Mouse (Mus musculus) ZHBTc4 (cell line): ENCODE data around the gene Sirt4.

ENCODE experiments used
- DNase-seq: peaks from one replicate; pipeline ENCODE4 v3.0.0-alpha.2; 2011; ENCODE audit warnings: low read depth, low spot score

Gene Sirt4

GRCm38 (mm10) chr5:115470766-115471531 is 13.6 kb downstream of the Sirt4 start:
- peak; percentile 52 for DNase-seq

DNA sequence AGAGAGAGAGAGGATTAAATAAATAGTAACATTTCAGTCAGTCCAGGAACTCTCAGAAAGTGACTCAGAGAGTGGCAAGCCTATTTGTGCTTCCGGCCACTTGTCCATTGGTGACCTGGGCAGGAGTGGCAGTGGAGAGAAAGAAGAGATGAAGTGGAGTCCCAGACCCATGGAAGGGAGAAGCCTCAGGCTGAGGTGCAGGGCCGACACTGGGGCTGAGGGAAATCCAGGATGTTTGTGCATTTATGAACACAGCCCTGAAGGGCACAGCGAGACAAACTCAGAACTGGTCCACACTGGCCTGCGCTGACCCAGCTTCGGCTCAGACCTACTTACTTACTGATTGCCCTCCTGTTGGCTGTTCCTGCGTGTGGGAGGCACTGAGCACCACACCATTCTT is 14.7 kb downstream of the Sirt4 start:
- no peak for DNase-seq

- DNase-seq, result peak; percentile 70
Measured at GRCm38 (mm10) chr5:115465642-115466420, 18.7 kb downstream of the Sirt4 start, which contains the start of gene Pla2g1b. Pla2g1b (plus strand) TSS chr5:115466262.

GRCm38 (mm10) chr5:115464408-115465115 is 20.0 kb downstream of the Sirt4 start:
- DNase-seq, result peak; percentile 96

DNA sequence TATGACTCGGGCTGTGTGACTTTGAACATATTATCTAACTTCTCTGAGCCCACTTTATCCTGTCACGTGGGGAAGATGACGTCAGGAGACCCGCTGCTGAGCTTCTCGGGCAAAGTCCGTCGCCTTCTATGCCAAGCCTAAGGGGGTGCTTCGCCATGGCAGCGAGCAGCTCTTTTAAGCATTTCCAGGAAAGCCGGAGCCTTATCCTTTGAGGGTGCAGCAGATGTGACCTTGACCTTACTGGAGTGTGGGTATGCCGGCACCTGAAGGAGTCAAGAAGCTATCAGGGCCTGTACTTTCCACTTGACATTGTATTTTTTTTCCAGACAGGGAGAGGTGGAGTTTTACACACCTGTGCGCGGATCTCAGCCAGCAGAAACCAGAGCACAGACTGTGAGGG is 25.6 kb downstream of the Sirt4 start:
- no peak for DNase-seq

DNA sequence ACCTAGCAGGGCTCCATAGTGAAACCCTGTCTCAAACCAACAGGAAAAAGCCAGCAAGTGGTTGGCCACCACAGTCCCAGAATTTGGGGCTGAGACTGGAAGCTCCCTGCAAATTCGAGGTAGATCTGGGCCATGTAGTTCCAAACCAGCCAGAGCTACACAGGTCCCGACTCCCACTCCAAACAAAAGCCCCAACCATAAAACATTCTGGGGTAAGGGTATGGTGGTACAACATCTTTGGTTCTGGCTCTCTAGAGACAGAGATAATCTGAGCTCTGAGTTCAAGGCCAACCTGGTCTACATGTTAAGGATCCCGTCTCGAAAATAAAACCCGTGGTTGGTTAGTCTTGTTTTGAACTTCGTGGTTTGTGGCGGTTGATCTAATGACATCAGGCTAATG is 28.7 kb downstream of the Sirt4 start:
- DNase-seq, result no peak

DNA sequence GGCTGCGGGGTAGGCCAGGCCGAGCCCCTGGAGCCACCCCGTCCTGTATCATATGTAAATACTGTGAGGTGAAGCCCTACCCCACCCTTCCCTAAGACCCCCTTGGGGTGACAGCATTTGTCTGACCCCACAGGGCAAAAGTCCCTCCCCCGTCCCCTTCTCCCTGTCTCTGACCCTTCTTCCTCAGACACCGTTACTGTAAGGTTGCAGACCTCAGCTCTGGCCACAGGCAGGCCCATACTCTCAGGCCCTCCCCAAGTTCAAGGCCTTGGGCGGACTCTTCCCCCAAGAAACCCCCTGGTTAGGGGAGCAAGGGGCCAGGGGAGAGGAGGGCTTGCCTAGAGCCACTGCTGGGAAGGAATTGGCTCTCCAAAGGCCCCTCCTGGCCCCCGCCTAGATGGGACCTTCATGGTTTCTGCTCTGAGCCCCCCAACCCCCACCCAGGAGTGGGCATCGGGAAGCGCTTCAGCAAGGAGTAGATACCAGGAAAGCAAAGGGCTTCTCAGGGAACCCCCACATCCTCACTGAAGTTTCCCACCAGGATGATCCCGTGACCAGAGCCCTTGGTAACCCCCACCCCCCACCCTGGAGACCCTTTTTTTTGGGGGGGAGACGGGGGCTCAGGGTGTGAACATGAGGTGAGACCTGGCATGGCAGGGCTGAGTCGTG is 30.0 kb downstream of the Sirt4 start:
- no peak for DNase-seq

- no peak for DNase-seq
Measured at GRCm38 (mm10) chr5:115450410-115451317, 33.9 kb downstream of the Sirt4 start.

- DNase-seq, result no peak
Measured at GRCm38 (mm10) chr5:115449247-115449646, 35.3 kb downstream of the Sirt4 start.

DNA sequence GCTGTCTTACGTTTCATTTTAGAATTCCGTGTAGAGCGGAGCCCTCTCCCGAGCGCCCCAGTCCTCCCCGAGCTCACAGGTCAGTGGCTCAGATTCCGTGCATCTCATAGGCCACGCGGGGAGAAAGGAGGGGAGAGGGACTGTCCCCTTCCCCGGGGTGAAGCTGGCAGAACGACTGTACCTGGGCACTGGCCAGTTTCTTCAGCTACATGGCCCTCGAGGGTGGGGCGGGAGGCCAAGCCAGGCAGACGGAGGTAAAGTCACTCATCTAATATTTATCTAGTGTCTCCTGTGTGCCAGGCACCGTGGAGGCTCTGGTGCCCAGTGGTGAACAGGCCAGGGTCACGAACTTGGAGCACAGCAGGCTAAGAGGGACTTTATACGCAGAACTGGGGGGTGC is 37.4 kb downstream of the Sirt4 start:
- no peak for DNase-seq

DNA sequence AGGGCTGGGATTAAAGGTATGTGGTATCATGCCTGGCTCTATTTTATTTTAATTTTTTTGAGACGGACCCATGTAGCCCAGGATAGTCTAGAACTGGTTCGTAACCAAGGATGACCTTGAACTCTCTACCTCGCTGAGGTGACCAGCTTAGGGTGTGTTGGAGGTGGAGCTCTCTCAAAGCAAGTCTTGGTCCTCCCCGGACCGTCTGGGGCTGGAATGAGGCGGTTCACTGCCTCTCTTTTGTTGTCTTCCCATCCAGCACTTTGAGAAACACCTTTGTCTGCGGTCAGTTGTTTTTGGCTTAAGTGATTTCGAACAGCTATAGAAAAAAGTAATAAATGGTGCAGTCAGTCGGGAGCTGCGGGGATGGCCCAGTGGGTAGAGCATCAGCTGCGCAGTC is 40.4 kb downstream of the Sirt4 start:
- peak; percentile 95 for DNase-seq

DNA sequence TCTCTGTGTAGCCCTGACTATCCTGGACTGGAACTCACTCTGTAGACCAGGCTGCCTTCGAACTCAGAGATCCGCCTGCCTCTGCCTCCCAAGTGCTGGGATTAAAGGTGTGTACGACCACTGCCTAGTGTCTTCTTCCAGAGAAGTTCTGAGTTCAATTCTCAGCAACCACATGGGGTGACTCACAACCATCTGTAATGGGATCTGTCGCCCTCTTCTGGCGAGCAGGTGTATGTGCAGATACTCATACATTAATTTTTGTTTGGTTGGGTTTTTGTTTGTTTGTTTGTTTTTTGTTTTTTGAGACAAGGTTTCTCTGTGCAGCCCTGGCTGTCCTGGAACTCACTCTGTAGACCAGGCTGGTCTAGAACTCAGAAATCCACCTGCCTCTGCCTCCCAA is 41.9 kb downstream of the Sirt4 start:
- peak; percentile 62 for DNase-seq

DNA sequence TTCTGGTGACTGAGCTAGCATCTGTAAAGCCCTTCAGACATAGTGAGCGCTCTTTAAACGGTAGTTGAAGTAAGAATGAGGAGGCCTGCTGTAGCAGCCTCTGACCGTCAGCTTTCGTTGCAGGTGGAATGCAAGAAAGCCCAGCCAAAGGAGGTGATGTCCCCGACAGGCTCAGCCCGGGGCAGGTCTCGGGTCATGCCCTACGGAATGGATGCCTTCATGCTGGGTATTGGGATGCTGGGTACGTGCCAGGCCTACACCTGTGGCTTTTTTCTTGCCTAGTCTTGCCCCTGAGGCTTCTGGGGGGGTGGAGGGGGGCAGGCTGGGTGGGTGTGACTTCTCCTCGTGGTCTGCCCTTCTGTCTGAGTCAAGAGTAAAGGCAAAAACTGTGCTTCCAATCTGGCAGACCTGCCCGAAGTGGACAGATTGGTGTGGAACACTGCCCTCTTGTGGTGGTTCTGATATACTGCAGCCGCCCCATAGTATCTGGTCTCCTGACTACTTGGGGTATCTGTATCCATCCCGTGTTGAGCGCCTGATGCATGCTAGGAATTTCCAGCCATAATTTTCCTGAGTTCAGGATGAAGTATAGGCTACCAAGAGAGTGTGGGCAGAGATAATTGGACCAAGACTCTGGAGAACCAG is 43.2 kb downstream of the Sirt4 start:
- peak; percentile 84 for DNase-seq

GRCm38 (mm10) chr5:115438667-115439066 is 45.9 kb downstream of the Sirt4 start:
- DNase-seq, result no peak

- DNase-seq, result no peak
Measured at GRCm38 (mm10) chr5:115437945-115438315, 46.6 kb downstream of the Sirt4 start.

DNA sequence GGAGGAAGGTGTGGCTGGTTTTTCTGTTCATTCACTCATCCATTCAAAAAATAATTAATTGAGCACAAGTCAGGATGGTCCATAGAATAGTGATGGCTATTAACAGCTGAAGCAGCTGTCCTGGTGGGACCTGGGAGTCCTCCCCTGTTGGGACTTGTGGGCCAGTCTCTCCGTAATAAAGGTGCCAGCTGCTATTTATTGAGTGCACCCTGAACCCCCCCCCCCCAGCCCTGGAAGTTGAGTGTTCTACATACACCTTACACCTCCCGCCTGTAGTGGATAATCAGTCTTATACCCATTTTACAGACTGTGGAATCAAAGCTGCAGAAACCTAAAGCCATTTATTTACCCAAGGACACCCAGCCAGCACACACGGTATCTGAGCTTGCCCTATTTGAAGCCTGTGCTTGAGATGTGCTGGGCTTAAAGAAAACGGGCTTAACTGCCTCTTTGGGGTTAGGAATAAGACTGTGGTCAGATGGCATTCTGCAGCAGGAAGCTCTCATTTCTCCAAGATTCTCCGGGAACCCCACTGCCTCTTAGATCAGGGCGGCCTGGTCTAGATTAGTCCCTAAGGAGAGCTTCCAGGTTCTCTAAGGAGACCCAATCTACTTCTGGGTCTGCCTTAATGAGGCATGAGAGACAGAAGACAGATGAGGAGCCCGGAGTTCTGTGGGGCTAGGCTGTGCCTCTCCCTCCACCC is 47.1 kb downstream of the Sirt4 start:
- no peak for DNase-seq

- DNase-seq, result peak; percentile 95
Measured at GRCm38 (mm10) chr5:115436421-115437124, 48.0 kb downstream of the Sirt4 start.

- no peak for DNase-seq
Measured at GRCm38 (mm10) chr5:115435755-115436379, 48.7 kb downstream of the Sirt4 start.
